Mouse (Mus musculus) Patski (cell line): ENCODE measurements around the gene Fzd4. TPM values are rescaled to one million over a fixed set of nuclear protein-coding genes. Genes with fewer than 3 reads are reported as not detected.

Experiments
- ATAC-seq: fragments of 100-300 bp; one replicate; pipeline ENCODE4 v1.8.0; 2021
- CTCF ChIA-PET: fragments of 350-600 bp; sonication (Branson Sonifier 250); formaldehyde crosslinking; loops from one replicate; lab custom pipeline; 2022; ENCODE audit warnings: inconsistent platforms; lab: Charles Lee
- POLR2A ChIA-PET: fragments of 350-600 bp; sonication (Branson Sonifier 250); formaldehyde crosslinking; loops from one replicate; lab custom pipeline; 2022; ENCODE audit warnings: antibody characterized with exemption, inconsistent platforms; lab: Charles Lee
- DNase-seq: peaks from one replicate; pipeline ENCODE4 v3.0.0-alpha.2; 2011; ENCODE audit warnings: low read depth, low spot score
- H3K27me3 ChIP-seq: fragments of 371-371 bp; one replicate; pipeline ENCODE4 v1.5.1; 2021
- CTCF ChIP-seq: fragments of 100-300 bp; IDR thresholded peaks from one replicate; pipeline ENCODE4 v1.5.1; 2021
- in situ Hi-C: fragments of 300-500 bp; cut with MboI; formaldehyde crosslinking; loops from 3 replicates; pipeline ENCODE4 v1.11.1; 2018; ENCODE audit warnings: low pct_unique_long_range_greater_than_20kb, mixed read lengths
- polyA plus RNA-seq: library from polyadenylated mRNA; unstranded; gene quantifications from one replicate; pipeline ENCODE4 v1.2.3, GENCODE M21; 2021

The Fzd4 gene
- polyA plus RNA-seq, result 55.9 TPM

GRCm38 (mm10) chr7:89404081-89404733 is at the start of gene Fzd4, which contains the start of gene Tmem135:
Gene Fzd4 (plus strand): TSS chr7:89404355.
Gene Tmem135 (minus strand): TSS chr7:89404222.
- ATAC-seq, result peak; percentile 94
- ChIA-PET CTCF (no interaction called here), POLR2A (no interaction called here)
- in situ Hi-C loops, result no loop called here
- H3K27me3 ChIP-seq, result no peaks in the 10 kb centered on the region
- no peak for TF ChIP-seq CTCF
- no peak for DNase-seq

- DNase-seq (no peak), ATAC-seq (no peak)
- H3K27me3 ChIP-seq, result no peaks in the 10 kb centered on the region
- TF ChIP-seq CTCF, result no peak
- ChIA-PET POLR2A (interaction anchor here (0.6 kb wide), 1 partner anchor 127 kb away, joined by 12 read pairs; no protein-coding TSS in a partner anchor), CTCF (interaction anchor here (3.7 kb wide), 1 partner anchor 10 kb away, joined by 14 read pairs; no protein-coding TSS in a partner anchor)
- in situ Hi-C loops, result no loop called here
Measured at GRCm38 (mm10) chr7:89355519-89356255, 48.5 kb upstream of the Fzd4 start.

GRCm38 (mm10) chr7:89356307-89356706 is 47.8 kb upstream of the Fzd4 start:
- in situ Hi-C loops, result no loop called here
- H3K27me3 ChIP-seq, result no peaks in the 10 kb centered on the region
- no peak for TF ChIP-seq CTCF
- ChIA-PET POLR2A (no interaction called here), CTCF (interaction anchor here (3.7 kb wide), 1 partner anchor 10 kb away, joined by 14 read pairs; no protein-coding TSS in a partner anchor)
- ATAC-seq (no peak), DNase-seq (no peak)

GRCm38 (mm10) chr7:89363975-89364374 is 40.2 kb upstream of the Fzd4 start:
- DNase-seq, result no peak
- ChIA-PET CTCF (interaction anchor here (0.6 kb wide), 1 partner anchor 44 kb away, joined by 3 read pairs; no protein-coding TSS in a partner anchor), POLR2A (no interaction called here)
- no peaks in the 10 kb centered on the region for H3K27me3 ChIP-seq
- no peak for ATAC-seq
- in situ Hi-C loops, result no loop called here
- no peak for TF ChIP-seq CTCF

- ChIA-PET POLR2A (no interaction called here), CTCF (interaction anchor here (0.7 to 1.0 kb wide), 2 partner anchors 14 to 16 kb away, joined by 3 read pairs; no protein-coding TSS in a partner anchor)
- H3K27me3 ChIP-seq, result no peaks in the 10 kb centered on the region
- DNase-seq (no peak), ATAC-seq (no peak)
- no peak for TF ChIP-seq CTCF
- in situ Hi-C loops, result no loop called here
Measured at GRCm38 (mm10) chr7:89365135-89365880, 38.8 kb upstream of the Fzd4 start.

- no peak for TF ChIP-seq CTCF
- DNase-seq, result no peak
- in situ Hi-C loops, result no loop called here
- CTCF ChIA-PET, result interaction anchor here (2.3 kb wide), 1 partner anchor 19 kb away, joined by 9 read pairs; no protein-coding TSS in a partner anchor
- POLR2A ChIA-PET, result no interaction called here
- H3K27me3 ChIP-seq, result no peaks in the 10 kb centered on the region
- ATAC-seq, result peak; percentile 82
Measured at GRCm38 (mm10) chr7:89367643-89368042, 36.5 kb upstream of the Fzd4 start.

GRCm38 (mm10) chr7:89370086-89370485 is 34.1 kb upstream of the Fzd4 start:
- no peaks in the 10 kb centered on the region for H3K27me3 ChIP-seq
- DNase-seq, result no peak
- in situ Hi-C loops, result no loop called here
- TF ChIP-seq CTCF, result no peak
- POLR2A ChIA-PET, result no interaction called here
- ATAC-seq, result no peak
- CTCF ChIA-PET, result interaction anchor here (1.3 to 1.7 kb wide), 2 partner anchors 15 to 18 kb away, joined by 4 read pairs; no protein-coding TSS in a partner anchor

- no peaks in the 10 kb centered on the region for H3K27me3 ChIP-seq
- ATAC-seq, result no peak
- ChIA-PET CTCF (interaction anchor here (0.7 to 1.7 kb wide), 6 partner anchors 16 to 201 kb away, joined by 3 to 4 read pairs (median 4); no protein-coding TSS in a partner anchor), POLR2A (interaction anchor here (0.6 kb wide), 1 partner anchor 430 kb away, joined by 3 read pairs; no protein-coding TSS in a partner anchor)
- in situ Hi-C loops, result no loop called here
- peak; percentile 60 for TF ChIP-seq CTCF
- no peak for DNase-seq
Measured at GRCm38 (mm10) chr7:89370917-89371316, 33.2 kb upstream of the Fzd4 start.

GRCm38 (mm10) chr7:89371623-89372295 is 32.4 kb upstream of the Fzd4 start:
- ATAC-seq, result no peak
- POLR2A ChIA-PET, result interaction anchor here (0.8 to 1.1 kb wide), 2 partner anchors 9 to 33 kb away, joined by 3 read pairs; no protein-coding TSS in a partner anchor

More at GRCm38 (mm10) chr7:89371623-89372295, 32.4 kb upstream of the Fzd4 start:
- DNase-seq, result no peak
- no peak for TF ChIP-seq CTCF
- CTCF ChIA-PET, result interaction anchor here (0.7 to 1.7 kb wide), 6 partner anchors 15 to 201 kb away, joined by 3 to 4 read pairs (median 4); no protein-coding TSS in a partner anchor
- H3K27me3 ChIP-seq, result no peaks in the 10 kb centered on the region
- in situ Hi-C loops, result no loop called here
